Mouse (Mus musculus) cerebellum, adult 2 months (tissue): ENCODE data around the gene Fer. TPM values are rescaled to one million over a fixed set of nuclear protein-coding genes. Genes with fewer than 3 reads are reported as not detected.

Experiments
- DNase-seq, 2 experiments: peaks; one replicate each; pipeline ENCODE4 v3.0.0; 2021
- H3K27ac ChIP-seq: fragments of 200-500 bp; 2 replicates; pipeline ENCODE4 v1.5.1; 2012; ENCODE audit warnings: low read length, control low read depth, inconsistent platforms; ENCODE audit not compliant: insufficient read depth
- H3K27me3 ChIP-seq: fragments of 200-500 bp; 2 replicates; pipeline ENCODE4 v1.6.1; 2012; ENCODE audit warnings: inconsistent platforms, mild to moderate bottlenecking, low read length, moderate library complexity; ENCODE audit not compliant: control insufficient read depth, insufficient read depth
- H3K4me1 ChIP-seq: fragments of 200-500 bp; 2 replicates; pipeline ENCODE4 v1.6.1; 2011; ENCODE audit warnings: low read length; ENCODE audit not compliant: control insufficient read depth, insufficient read depth
- H3K4me3 ChIP-seq: fragments of 200-500 bp; replicated peaks from 2 replicates; pipeline ENCODE3; 2011; ENCODE audit warnings: mild to moderate bottlenecking, low read depth, low read length, control low read depth; ENCODE audit not compliant: insufficient read depth
- CTCF ChIP-seq: fragments of 200-500 bp; IDR thresholded peaks from 2 replicates; pipeline ENCODE4 v1.5.1; 2011; ENCODE audit warnings: low read depth, mild to moderate bottlenecking, control low read depth, low read length, moderate library complexity, borderline replicate concordance; ENCODE audit not compliant: insufficient read depth
- POLR2A ChIP-seq: fragments of 200-500 bp; IDR thresholded peaks from 2 replicates; pipeline ENCODE4 v1.6.1; 2011; ENCODE audit warnings: low read length, control low read depth, borderline replicate concordance; ENCODE audit not compliant: insufficient read depth
- WGBS: fragments of 180-500 bp; shearing (Covaris S2); methylation state at CpG from one replicate; pipeline ENCODE4 v1.1.7; 2018; 5-methylcytosine and 5-hydroxymethylcytosine counted together
- polyA plus RNA-seq: library from polyadenylated mRNA; depleted of rRNA; stranded (reverse); fragments of >200 nt; gene quantifications from 2 replicates; pipeline ENCODE4 v1.2.3, GENCODE M21; 2012

The Fer gene
- polyA plus RNA-seq, 1 experiment, result 8.8 TPM

DNA sequence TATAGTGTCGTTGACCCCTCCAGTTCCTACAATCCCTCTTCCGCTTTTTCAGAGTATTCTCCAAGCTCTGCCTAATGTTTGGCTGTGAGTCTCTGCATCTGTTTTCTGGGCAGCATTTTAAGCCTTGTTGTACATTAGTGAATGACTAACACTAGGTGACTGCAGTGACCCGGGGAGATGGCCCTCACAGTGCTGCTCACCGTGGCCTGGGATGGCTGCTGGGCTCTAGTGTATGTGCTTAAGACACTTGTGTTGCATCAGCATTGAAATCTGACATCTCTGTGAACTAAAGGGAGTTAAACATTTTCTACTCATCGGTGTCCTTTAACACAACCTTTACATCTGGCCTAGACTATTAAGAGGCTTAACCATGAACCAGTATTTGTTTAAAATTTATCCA lies 264.0 kb downstream of the Fer start:
- no peak for DNase-seq
- Histone ChIP-seq H3K27me3 (no peaks in the 10 kb centered on the region), H3K4me3 (no peak overlapping the region), H3K4me1 (peaks cover 14% of the 10 kb centered on the region), H3K27ac (no peak overlapping the region)
- no peak for TF ChIP-seq POLR2A
- TF ChIP-seq CTCF, result no peak
- 89% methylated on average over 5 of the region's 5 CpGs for WGBS

DNA sequence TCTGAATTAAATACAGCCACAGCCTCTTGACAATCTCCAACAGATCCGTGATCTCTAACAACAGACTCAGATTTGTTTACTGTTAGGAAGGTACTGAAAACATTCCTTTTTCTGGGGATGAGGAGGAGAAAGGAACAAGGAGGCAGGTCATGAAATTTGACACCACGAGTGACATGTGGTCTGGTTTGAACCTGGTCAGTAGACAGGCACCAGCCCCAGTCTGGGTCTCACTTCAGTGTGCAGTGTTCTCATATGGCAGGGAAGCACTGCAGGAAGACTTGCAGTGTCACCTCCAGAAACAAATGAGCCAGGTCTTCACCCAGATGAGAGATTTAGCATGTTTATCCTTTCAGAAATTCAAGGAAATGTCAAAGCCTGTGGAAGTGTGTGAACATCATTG lies 266.9 kb downstream of the Fer start:
- no peaks in the 10 kb centered on the region for H3K27me3 ChIP-seq
- H3K4me3 ChIP-seq, result no peak overlapping the region
- H3K4me1 ChIP-seq, result peaks cover 14% of the 10 kb centered on the region
- peak in 1 of 2 experiments; percentile 18 for DNase-seq
- H3K27ac ChIP-seq, result peak overlapping the region; percentile 33; the same call in 1 of the 2 replicates
- no peak for TF ChIP-seq CTCF
- WGBS, result 66% methylated on average over 2 of the region's 2 CpGs

DNA sequence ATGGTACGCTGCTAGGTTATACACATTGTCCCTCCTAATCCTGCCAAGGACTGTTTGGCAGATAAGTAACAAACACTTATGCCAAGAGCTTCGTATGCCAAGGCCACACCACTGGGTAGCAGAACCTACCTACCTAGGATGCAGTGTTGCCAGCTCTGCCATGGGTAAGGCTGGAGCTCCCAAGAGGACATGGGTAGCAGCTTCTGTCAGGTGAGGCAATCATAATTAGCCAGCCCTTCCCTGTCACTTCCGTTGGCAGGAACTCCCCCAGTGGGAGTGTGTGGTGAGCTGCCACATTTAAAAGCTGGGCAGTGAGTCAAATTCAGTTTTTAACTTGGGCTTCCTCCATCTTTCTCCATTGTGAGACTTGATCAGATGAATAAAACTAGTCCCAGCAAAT lies 267.5 kb downstream of the Fer start:
- no peak overlapping the region for H3K4me3 ChIP-seq
- TF ChIP-seq POLR2A (no peak), CTCF (no peak)
- peaks cover 14% of the 10 kb centered on the region for H3K4me1 ChIP-seq
- WGBS, result 6% methylated on average over 3 of the region's 3 CpGs
- H3K27ac ChIP-seq, result no peak overlapping the region
- no peaks in the 10 kb centered on the region for H3K27me3 ChIP-seq
- DNase-seq, result peak; percentile 69 to 89

DNA sequence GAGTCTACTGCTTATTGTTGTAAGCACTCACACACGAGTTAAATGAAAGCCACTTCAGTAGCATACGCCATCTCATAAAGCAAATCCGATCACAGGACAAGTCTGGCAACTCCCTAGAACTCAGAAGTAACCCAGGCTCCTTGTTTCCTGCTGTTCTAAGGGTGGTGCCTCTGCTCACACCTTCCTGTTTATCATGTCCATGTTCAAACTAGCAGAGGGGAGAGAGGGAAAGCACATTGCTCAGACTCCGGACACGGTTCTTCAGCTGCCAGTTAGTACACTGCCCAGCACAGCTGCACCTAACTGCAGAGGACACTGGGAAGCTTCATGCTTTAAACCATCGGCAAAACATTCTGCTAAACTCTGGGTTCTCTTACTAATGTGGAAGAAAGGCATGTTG lies 269.3 kb downstream of the Fer start:
- 95% methylated on average over 6 of the region's 6 CpGs for WGBS
- H3K4me1 ChIP-seq, result peaks cover 14% of the 10 kb centered on the region
- H3K4me3 ChIP-seq, result no peak overlapping the region
- no peak overlapping the region for H3K27ac ChIP-seq
- TF ChIP-seq POLR2A, result no peak
- no peak for TF ChIP-seq CTCF
- H3K27me3 ChIP-seq, result no peaks in the 10 kb centered on the region
- DNase-seq, result no peak

DNA sequence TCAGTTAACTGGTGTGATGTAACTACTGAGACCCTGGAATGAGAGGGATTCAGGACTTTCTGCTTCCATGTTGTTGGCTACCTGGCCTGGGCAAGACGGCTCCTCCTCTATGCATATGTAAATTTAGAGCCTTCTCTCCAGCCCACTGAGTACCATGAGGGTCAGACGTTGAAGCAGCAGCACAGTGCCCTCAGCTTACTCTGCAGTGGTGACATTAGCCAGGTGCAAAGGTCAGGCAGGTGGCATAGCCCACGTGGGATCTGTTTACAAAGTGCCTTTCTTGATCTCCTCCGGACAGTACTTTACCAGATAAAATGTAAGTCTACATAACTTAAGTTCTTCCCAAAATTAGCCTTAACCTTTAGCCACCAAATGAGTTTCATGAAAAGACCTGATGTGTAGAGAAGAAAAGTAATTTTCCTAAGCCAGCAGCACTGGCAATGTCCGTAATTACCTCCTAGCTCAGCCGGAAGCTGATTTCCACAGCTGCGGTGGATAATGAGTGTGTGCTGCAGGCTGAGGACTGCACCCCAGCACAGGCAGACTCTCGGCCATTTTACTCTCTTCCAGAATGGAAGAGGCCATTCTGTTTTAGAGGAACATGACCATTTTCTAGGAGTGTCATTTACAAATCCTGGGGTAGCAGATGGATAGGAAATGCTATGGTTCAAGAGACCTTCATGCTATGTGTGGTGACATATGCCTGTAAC lies 273.2 kb downstream of the Fer start:
- WGBS, result 88% methylated on average over 8 of the region's 8 CpGs
- no peak for DNase-seq

DNA sequence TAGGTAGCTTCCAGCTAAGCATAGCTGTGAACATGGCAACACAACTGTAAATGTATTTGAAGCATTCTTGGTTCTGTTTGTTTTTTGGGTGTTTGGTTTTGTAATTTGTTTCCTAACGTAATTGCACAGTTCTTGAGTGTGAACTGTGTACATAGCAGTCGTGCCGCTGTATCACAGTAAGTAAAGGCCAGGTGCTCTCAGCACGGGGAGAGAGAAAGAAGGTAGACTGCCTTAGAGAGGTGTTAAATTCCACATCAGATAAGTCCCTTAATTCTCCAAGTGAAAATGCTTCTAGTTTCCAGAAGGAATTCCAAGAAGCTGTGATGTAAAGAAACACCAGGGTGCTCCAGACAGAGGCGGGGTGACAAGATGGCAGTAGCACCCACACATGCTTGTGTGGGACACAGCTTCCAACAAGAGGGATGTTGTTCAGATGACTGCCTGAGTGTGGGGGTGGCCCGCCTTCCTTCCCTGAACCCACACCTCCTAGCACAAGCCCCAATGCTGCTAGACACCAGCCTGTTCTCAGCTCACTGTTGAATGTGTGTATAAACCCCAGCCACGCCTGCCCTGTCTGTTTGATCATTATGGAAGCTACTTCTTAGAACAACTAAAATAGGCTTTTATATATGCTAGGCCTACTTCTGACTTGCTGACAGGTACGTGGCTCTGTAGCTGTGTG lies 275.3 kb downstream of the Fer start:
- 95% methylated on average over 8 of the region's 8 CpGs for WGBS
- Histone ChIP-seq H3K27ac (no peak overlapping the region), H3K4me1 (no peaks in the 10 kb centered on the region), H3K4me3 (no peak overlapping the region), H3K27me3 (no peaks in the 10 kb centered on the region)
- TF ChIP-seq CTCF (no peak), POLR2A (no peak)
- no peak for DNase-seq

More for the DNA sequence above, 273.2 kb downstream of the Fer start:
- Histone ChIP-seq H3K4me3 (no peak overlapping the region), H3K4me1 (peaks cover 3% of the 10 kb centered on the region), H3K27ac (no peak overlapping the region), H3K27me3 (no peaks in the 10 kb centered on the region)
- TF ChIP-seq CTCF (no peak), POLR2A (no peak)

DNA sequence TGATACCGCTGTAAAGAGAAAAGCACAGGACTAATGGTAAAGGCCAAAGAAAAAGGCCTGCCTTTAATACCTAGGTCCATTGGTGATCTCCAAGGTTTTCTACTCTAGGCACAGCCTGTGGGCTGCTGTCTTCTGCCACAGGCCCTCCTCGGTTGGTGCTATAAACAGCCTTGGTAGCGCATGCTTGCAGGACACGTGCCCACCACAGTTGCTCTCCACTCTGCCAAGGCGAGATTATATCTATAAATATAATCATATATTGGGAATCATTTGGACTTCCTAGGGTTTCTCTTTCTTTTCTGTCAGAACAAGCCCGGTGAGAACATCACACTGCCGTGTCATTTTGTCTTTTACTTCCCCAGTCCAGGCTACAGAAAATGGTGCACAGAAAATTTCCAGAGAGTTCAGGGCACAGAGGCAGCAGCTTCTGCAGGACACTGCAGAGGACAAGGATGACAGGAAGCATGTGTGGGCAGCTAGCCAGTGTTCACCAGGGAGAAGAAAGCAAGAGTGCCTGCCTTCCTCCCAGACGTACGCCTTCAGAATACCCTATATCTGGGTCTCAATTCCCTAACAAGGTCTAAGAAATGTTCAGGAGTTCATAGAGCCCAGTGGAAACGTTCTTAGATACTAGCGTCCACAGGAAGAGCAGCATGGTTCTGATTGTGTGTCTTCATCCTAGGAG lies 276.5 kb downstream of the Fer start:
- WGBS, result 56% methylated on average over 11 of the region's 11 CpGs
- no peak for DNase-seq
- no peak overlapping the region for H3K4me3 ChIP-seq

DNA sequence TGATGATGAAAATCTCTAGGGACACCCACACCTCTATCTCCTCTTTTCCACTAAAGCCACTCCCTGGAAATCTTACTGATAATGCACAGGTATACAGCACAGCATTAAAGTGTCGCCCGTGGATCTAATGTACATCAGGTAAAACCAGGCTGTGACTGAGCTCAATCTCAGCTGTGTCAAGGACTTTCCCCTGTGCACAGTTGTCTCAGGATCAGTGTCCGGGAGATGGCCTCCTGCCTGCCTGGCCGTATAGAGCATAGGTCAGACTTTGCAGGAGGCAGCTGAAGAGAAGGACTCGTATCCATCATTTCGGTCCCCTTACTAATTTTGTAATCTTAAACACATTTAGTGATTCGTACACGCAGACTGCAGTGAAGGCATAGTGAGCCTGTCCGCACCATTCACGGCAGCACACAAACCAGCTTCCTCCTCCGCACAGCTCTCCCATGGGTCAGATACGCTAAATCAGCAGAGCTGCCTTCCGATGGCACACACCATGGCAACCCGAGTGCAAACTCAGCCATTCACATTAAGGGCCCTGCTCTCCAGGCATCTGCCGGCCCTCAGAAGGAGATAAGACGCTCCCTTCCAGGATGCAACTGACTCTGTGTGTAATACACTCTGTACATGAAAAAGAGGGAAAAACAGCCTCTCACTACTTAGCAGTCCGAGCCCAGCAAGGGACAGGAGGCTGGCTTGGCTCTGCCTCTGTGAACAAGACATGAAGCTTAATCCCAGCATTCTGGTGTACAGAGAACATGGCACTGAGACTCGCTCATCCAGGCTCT lies 277.4 kb downstream of the Fer start:
- H3K4me1 ChIP-seq, result no peaks in the 10 kb centered on the region
- no peak overlapping the region for H3K27ac ChIP-seq
- no peak overlapping the region for H3K4me3 ChIP-seq
- no peak for DNase-seq
- 79% methylated on average over 18 of the region's 18 CpGs for whole genome bisulfite sequencing
- TF ChIP-seq POLR2A (no peak), CTCF (no peak)
- H3K27me3 ChIP-seq, result no peaks in the 10 kb centered on the region

More for the DNA sequence above, 276.5 kb downstream of the Fer start:
- Histone ChIP-seq H3K4me1 (no peaks in the 10 kb centered on the region), H3K27ac (no peak overlapping the region), H3K27me3 (no peaks in the 10 kb centered on the region)
- TF ChIP-seq POLR2A (no peak), CTCF (no peak)
